Comparison of ENCODE assay signal across 2 mouse cellular contexts in the genomic region with DNA sequence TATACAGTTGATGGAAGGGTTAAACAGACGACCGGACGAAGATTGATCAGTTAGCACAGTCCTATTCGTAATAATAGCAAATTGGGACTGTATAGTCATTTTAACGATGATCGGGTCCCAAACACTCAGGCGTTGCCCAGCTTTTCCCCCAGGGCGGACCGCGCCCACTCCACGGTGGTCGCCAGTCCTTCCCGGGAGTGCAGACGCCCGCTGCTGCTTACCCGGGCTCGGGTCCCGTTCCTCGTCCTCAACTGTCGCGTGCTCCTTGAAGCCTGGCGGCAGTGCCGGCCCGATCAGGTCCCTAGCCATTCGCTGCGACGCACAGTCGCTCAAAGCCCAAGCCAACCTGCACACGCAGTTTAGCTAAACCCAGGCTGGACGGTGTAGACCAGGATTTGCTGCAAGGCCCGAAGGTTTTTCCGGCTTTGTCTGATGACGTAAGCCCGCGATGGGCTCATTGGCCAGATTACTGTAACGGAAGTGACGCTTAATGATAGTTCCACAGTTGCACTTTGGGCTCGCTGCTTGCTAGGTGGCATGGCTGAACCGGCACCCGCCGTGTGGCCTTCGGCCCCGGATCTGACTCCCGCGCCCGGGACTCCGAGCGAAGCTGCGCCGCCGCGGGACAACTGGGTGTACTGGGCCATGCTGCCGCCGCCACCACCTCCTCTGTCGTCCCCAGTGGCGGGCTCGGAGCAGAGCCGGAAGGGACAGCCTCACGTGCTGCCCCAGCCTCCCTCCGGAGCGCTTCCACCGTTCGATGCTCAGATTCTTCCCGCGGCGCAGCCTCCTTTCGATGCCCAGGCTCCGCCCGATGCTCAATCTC.
TF ChIP-seq lines count a peak whose summit lies in the region.

Gpalpp1 (minus strand) TSS at position 365 of the 826 bp plus-strand sequence.
Nufip1 (plus strand) TSS at position 496 of the 826 bp plus-strand sequence.

TF ChIP-seq in C2C12, 6 proteins besides CTCF, POLR2A, EP300 and RAD21 (continued from another document):
- peak; percentile 72 for TF ChIP-seq USF1 (IDR thresholded peaks at IDR 0.05; ENCODE audit: low read depth)
- TF ChIP-seq FOSL1 (IDR thresholded peaks at IDR 0.05; ENCODE audit: insufficient read depth, low read length, poor library complexity, severe bottlenecking) = no peak
- no peak for TF ChIP-seq MYOD1 (IDR thresholded peaks at IDR 0.05; ENCODE audit: control insufficient read depth, insufficient read length, low read depth)
- TF ChIP-seq MAX (IDR thresholded peaks at IDR 0.05) = peak; percentile 71

TF ChIP-seq in myocyte, 11 proteins besides CTCF, POLR2A, EP300 and RAD21 (continued from another document):
- TF ChIP-seq CEBPB (IDR thresholded peaks at IDR 0.05; ENCODE audit: insufficient read depth, poor library complexity, severe bottlenecking) (no peak), USF1 (IDR thresholded peaks at IDR 0.05; ENCODE audit: low read depth) (peak; percentile 69), POLR2AphosphoS2 (IDR thresholded peaks at IDR 0.05; ENCODE audit: insufficient read length, low read depth) (peak; percentile 58), E2F4 (IDR thresholded peaks at IDR 0.05; ENCODE audit: insufficient read depth) (no peak), SRF (IDR thresholded peaks at IDR 0.05; ENCODE audit: control insufficient read depth, insufficient read length, low read depth) (peak; percentile 85)
